Mouse (Mus musculus) liver, postnatal 0 days (tissue): Measurements from ENCODE around the gene Wdr72.

Experiments used
- CTCF ChIP-seq: sonication (generic); IDR thresholded peaks from 2 replicates; pipeline ENCODE4 v1.5.1; 2016; ENCODE audit warnings: antibody characterized with exemption, low read depth
- EP300 ChIP-seq: IDR thresholded peaks from 2 replicates; pipeline ENCODE4 v1.6.1; 2016; ENCODE audit warnings: antibody characterized with exemption, low read depth, mild to moderate bottlenecking

DNA sequence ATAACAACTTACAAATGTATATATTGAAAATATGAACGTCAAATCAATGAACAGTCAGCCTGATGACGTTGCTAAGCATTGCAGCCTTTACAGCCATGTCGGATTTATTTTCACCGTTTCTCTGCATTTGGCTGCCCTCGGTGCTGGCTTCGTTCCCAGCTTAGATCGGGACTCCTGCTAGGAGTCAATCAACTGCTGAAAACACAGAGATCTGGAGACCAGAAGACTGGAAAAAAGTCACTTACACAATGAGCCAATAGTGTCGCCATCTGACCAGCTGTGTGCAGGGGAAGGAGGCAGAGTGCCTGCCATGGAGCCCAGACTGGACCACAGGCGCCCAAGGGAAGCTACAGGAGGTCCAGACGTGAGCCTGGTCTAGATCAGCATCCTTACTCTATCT lies 43.4 kb upstream of the Wdr72 start:
- TF ChIP-seq CTCF = no peak
- no peak for TF ChIP-seq EP300
